In the genomic region with DNA sequence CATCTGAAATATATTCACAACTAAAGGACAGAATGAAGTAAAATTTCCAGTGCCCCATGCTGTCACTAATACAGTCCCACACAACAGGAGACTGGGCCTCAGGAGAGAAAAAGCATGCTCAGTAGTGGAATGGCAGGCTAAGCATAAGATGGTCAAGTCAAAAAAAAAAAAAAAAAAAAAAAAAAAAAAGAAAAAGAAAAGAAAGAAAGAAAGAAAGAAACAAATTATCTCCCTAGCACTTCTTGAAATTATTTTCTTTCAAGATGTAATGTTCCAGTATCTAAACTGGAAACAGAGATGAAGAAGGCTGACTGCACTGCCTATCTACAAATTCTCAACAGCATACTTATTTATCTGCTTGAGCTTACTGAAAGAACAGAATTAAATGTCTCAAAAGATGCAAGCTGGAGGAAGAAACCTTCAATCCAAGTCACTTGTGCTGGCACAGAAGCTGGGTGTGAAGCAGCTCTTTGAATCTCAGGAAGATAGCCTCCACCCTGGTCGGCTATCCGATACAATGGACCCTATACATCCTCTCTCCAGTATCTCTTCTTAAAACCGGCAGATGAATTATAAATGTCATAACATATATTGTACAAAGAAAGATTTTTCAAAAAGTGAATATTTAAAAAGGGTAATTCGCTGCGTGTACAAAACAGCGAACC, we compare ENCODE assay signal across 9 mouse cellular contexts. TPM values are rescaled to one million over a fixed set of nuclear protein-coding genes. Genes with fewer than 3 reads are reported as not detected.
DNase-seq lines count a peak whose midpoint lies in the region; ATAC-seq and TF ChIP-seq lines count a peak whose summit lies in the region.
"Had no signal": no experiment of that assay in that cellular context is flagged by ENCODE, and none has a peak within 500 bp of the region (broad histone marks: within the 10 kb centered on the region; RNA-seq: fewer than 3 reads in every experiment).

No protein-coding gene starts in this region.

- TF ChIP-seq POLR2A in CH12.LX (IDR thresholded peaks at IDR 0.05; ENCODE audit: low read depth, low read length) = no peak

- peak overlapping the region; percentile 78 for H3K4me2 ChIP-seq in heart, embryonic 11.5 days
- H3K4me2 ChIP-seq in CH12.LX (ENCODE audit: insufficient read depth, low read depth, poor library complexity, severe bottlenecking) = peak overlapping the region; percentile 34; the same call in 1 of the 2 replicates
- H3K4me2 ChIP-seq in forebrain, embryonic 16.5 days (ENCODE audit: low read length) = peak overlapping the region; percentile 59
- peak overlapping the region; percentile 80 for H3K4me2 ChIP-seq in liver, postnatal 0 days (ENCODE audit: low read depth, low read length)

- H3K4me3 ChIP-seq in heart, embryonic 11.5 days (ENCODE audit: low read depth, low read length) = peak overlapping the region; percentile 90
- peak overlapping the region in 2 of 3 experiments; percentile 76 to 87 for H3K4me3 ChIP-seq in CH12.LX (replicated peaks in 1 of 3; ENCODE audit: low read depth in 2 of 3, low read length in 2 of 3, poor library complexity in 1 of 3)
- peak overlapping the region; percentile 73 for H3K4me3 ChIP-seq in forebrain, embryonic 16.5 days (replicated peaks; ENCODE audit: low read length)
- peak overlapping the region; percentile 74 for H3K4me3 ChIP-seq in liver, postnatal 0 days (ENCODE audit: low read depth, low read length)

- no peaks in the 10 kb centered on the region for H3K9me3 ChIP-seq in heart, embryonic 11.5 days (replicated peaks; ENCODE audit: control insufficient read depth, low read length)
- no peaks in the 10 kb centered on the region for H3K9me3 ChIP-seq in CH12.LX (replicated peaks; ENCODE audit: low read length)
- no peaks in the 10 kb centered on the region for H3K9me3 ChIP-seq in forebrain, embryonic 16.5 days (ENCODE audit: control insufficient read depth, low read length)
- H3K9me3 ChIP-seq in liver, postnatal 0 days (ENCODE audit: low read length) = no peaks in the 10 kb centered on the region

- intact Hi-C loops in heart, postnatal 25 days (cut with DNase I) = loop anchor here (5.0 kb wide), 1 partner anchor 133 kb away; the partner anchor contains the start of gene Nemp2

- TF ChIP-seq EP300 in CH12.LX (IDR thresholded peaks at IDR 0.05; ENCODE audit: low read length) = no peak
- no peak for TF ChIP-seq EP300 in liver, postnatal 0 days (IDR thresholded peaks at IDR 0.05; ENCODE audit: low read depth)

- in situ Hi-C loops in CH12.LX (cut with MboI; ENCODE audit: low pct_ligation_motif_present, low pct_unique_long_range_greater_than_20kb, low sequenced_read_pairs) = no loop called here

- WGBS in heart, embryonic 11.5 days (ENCODE audit: insufficient replicate concordance) = 16% methylated on average over 6 of the region's 6 CpGs
- WGBS in forebrain, embryonic 16.5 days = 10% methylated on average over 6 of the region's 6 CpGs
- WGBS in liver, postnatal 0 days (ENCODE audit: insufficient replicate concordance) = 12% methylated on average over 6 of the region's 6 CpGs

- ATAC-seq in heart, embryonic 11.5 days (replicated peaks; ENCODE audit: insufficient number of reproducible peaks, low FRiP score, low TSS enrichment) = no peak
- no peak for ATAC-seq in forebrain, embryonic 16.5 days
- no peak for ATAC-seq in liver, postnatal 0 days

- no peaks in the 10 kb centered on the region for H3K27me3 ChIP-seq in heart, embryonic 11.5 days (ENCODE audit: control insufficient read depth, insufficient read depth, low read length)
- no peaks in the 10 kb centered on the region for H3K27me3 ChIP-seq in CH12.LX (replicated peaks)
- no peaks in the 10 kb centered on the region for H3K27me3 ChIP-seq in forebrain, embryonic 16.5 days (replicated peaks; ENCODE audit: control insufficient read depth, insufficient read depth, low read length)
- H3K27me3 ChIP-seq in liver, postnatal 0 days (ENCODE audit: insufficient read depth, low read length) = no peaks in the 10 kb centered on the region
- H3K27me3 ChIP-seq: Patski had no signal

- no peaks in the 10 kb centered on the region for H3K79me2 ChIP-seq in CH12.LX (replicated peaks; ENCODE audit: control insufficient read depth, extremely low read depth, insufficient read depth, poor library complexity, severe bottlenecking)

- H3K9ac ChIP-seq in heart, embryonic 11.5 days (ENCODE audit: low read depth, low read length) = 0 out of 2 replicates have a peak overlapping the region, but pooled peaks have one; percentile 23
- H3K9ac ChIP-seq in CH12.LX (ENCODE audit: insufficient read depth, low read depth) = peak overlapping the region; percentile 59; the same call in 1 of the 2 replicates
- 0 out of 2 replicates have a peak overlapping the region, but pooled peaks have one; percentile 41 for H3K9ac ChIP-seq in forebrain, embryonic 16.5 days (replicated peaks; ENCODE audit: low read depth, low read length)
- H3K9ac ChIP-seq in liver, postnatal 0 days (replicated peaks) = peak overlapping the region; percentile 88; the same call in 1 of the 2 replicates

- no peak for DNase-seq in heart, postnatal 25 days (ENCODE audit: low spot score)
- no peak for DNase-seq in CH12.LX (ENCODE audit: extremely low read depth)
- DNase-seq in liver, postnatal 0 days = no peak
- no peak for DNase-seq in thymus, postnatal 36 days
- DNase-seq in left cerebral cortex, adult 9 months (ENCODE audit: low spot score in 2 of 2) = no peak
- no peak for DNase-seq in spleen, postnatal 36 days (ENCODE audit: low spot score in 2 of 2)

- dilution Hi-C loops in CH12.LX (cut with MboI; ENCODE audit: extremely low pct_ligation_motif_present, extremely low pct_unique_long_range_greater_than_20kb, low sequenced_read_pairs) = no loop called here

- no peaks in the 10 kb centered on the region for H3K36me3 ChIP-seq in heart, embryonic 11.5 days (ENCODE audit: control insufficient read depth, insufficient read depth, low read length)
- no peaks in the 10 kb centered on the region for H3K36me3 ChIP-seq in CH12.LX (replicated peaks in 1 of 2; ENCODE audit: control insufficient read depth in 1 of 2, insufficient read depth in 1 of 2, low read length in 1 of 2)
- H3K36me3 ChIP-seq in forebrain, embryonic 16.5 days (ENCODE audit: control insufficient read depth, insufficient read depth) = no peaks in the 10 kb centered on the region
- no peaks in the 10 kb centered on the region for H3K36me3 ChIP-seq in liver, postnatal 0 days (replicated peaks; ENCODE audit: insufficient read depth, low read length)

- TF ChIP-seq CTCF in CH12.LX (conservative IDR thresholded peaks at IDR 0.05 in 1 of 2, IDR thresholded peaks at IDR 0.05 in 1 of 2; ENCODE audit: low read depth in 2 of 2, low read length in 2 of 2) = no peak
- TF ChIP-seq CTCF in liver, postnatal 0 days (IDR thresholded peaks at IDR 0.05; ENCODE audit: low read depth) = no peak

- TF ChIP-seq RAD21 in CH12.LX (IDR thresholded peaks at IDR 0.05; ENCODE audit: low read depth, low read length) = no peak

- peaks cover 17% of the 10 kb centered on the region for H3K4me1 ChIP-seq in heart, embryonic 11.5 days (ENCODE audit: control insufficient read depth, insufficient read depth, low read length)
- H3K4me1 ChIP-seq in CH12.LX (ENCODE audit: control insufficient read depth in 1 of 2, insufficient read depth in 2 of 2) = peaks cover 4 to 24% of the 10 kb centered on the region in 2 experiments
- peaks cover 7% of the 10 kb centered on the region; the same call in 1 of the 2 replicates for H3K4me1 ChIP-seq in forebrain, embryonic 16.5 days (replicated peaks; ENCODE audit: control insufficient read depth, insufficient read depth, low read length)
- H3K4me1 ChIP-seq in liver, postnatal 0 days (ENCODE audit: insufficient read depth) = peaks cover 3% of the 10 kb centered on the region; the same call in 1 of the 2 replicates

- no peak overlapping the region for H3K27ac ChIP-seq in heart, embryonic 11.5 days (ENCODE audit: low read depth, low read length)
- H3K27ac ChIP-seq in CH12.LX (ENCODE audit: insufficient read depth, low read depth) = no peak overlapping the region
- 0 out of 2 replicates have a peak overlapping the region, but pooled peaks have one; percentile 57 for H3K27ac ChIP-seq in forebrain, embryonic 16.5 days (ENCODE audit: low read length)
- H3K27ac ChIP-seq in liver, postnatal 0 days (ENCODE audit: low read depth) = peak overlapping the region; percentile 95

TF ChIP-seq in CH12.LX, 34 proteins besides CTCF, POLR2A, EP300 and RAD21:
- TF ChIP-seq ZNF384 (IDR thresholded peaks at IDR 0.05; ENCODE audit: low read depth, low read length) = peak; percentile 49
- no peak for TF ChIP-seq POLR2AphosphoS2 (IDR thresholded peaks at IDR 0.05; ENCODE audit: low read depth, low read length)
- TF ChIP-seq TBP (conservative IDR thresholded peaks at IDR 0.05; ENCODE audit: low read depth, low read length) = no peak
- no peak for TF ChIP-seq E2F4 (IDR thresholded peaks at IDR 0.05; ENCODE audit: insufficient replicate concordance, low read depth, low read length)
- no peak for TF ChIP-seq PAX5 (IDR thresholded peaks at IDR 0.05; ENCODE audit: low read length)
- no peak for TF ChIP-seq SIN3A (IDR thresholded peaks at IDR 0.05; ENCODE audit: low read length)

RNA-seq across cellular contexts. Expression of gene Nab1, which starts 1.6 kb away (rescaled TPM):
- 29.5 and 31.4 TPM in 2 replicates for polyA plus RNA-seq in heart, embryonic 11.5 days (2014; fragmentation: Nextera tagmentation; extraction: Ambion mirVana)
- 10 to 100 TPM; 21.7 to 24.1 TPM for total RNA-seq in heart, postnatal 25 days (2021)
- total RNA-seq in CH12.LX (2012; rRNA removed) (13.8 and 16.7 TPM in 2 replicates), CH12.LX (2014; rRNA removed) (18.7 and 20.1 TPM in 2 replicates)
- polyA plus RNA-seq in CH12.LX (2012; ENCODE audit: insufficient read length, low read depth) = 18.9 and 19.0 TPM in 2 replicates
- polyA plus RNA-seq in forebrain, embryonic 16.5 days (2015; fragmentation: Nextera tagmentation; extraction: Ambion mirVana) = 11.8 and 13.0 TPM in 2 replicates
- polyA plus RNA-seq in liver, postnatal 0 days (2015; fragmentation: Nextera tagmentation; extraction: Ambion mirVana) = 20.3 and 20.9 TPM in 2 replicates

Comparison
In these comparisons a context has a peak if more than half of its experiments do, and no peak if none do; other contexts are left out.
1. H3K27ac ChIP-seq: peak in forebrain, embryonic 16.5 days (single experiment) and liver, postnatal 0 days (single experiment); none in heart, embryonic 11.5 days (single experiment) and CH12.LX (single experiment).
2. H3K9ac ChIP-seq: peak in every context shown above with its lines; median percentile 88 in liver, postnatal 0 days; 59 in CH12.LX; 41 in forebrain, embryonic 16.5 days; 23 in heart, embryonic 11.5 days.
3. Peak in every context shown above with its lines, with median percentiles within 50 percentile points of each other: H3K4me2 ChIP-seq and H3K4me3 ChIP-seq.